Mouse (Mus musculus) kidney, embryonic 14.5 days (tissue): ENCODE data around the gene Traf3ip1. TPM values are rescaled to one million over a fixed set of nuclear protein-coding genes. Genes with fewer than 3 reads are reported as not detected.

Source experiments
- ATAC-seq: fragments of 200-750 bp; cut with Nextera tagmentation; 2 replicates; pipeline ENCODE4 v1.8.0; 2017; ENCODE audit warnings: moderate number of reproducible peaks, mild to moderate bottlenecking, moderate TSS enrichment, moderate library complexity; ENCODE audit not compliant: low FRiP score, low TSS enrichment
- H3K27ac ChIP-seq: fragments of 300-500 bp; sonication (generic); 2 replicates; pipeline ENCODE4 v1.5.1; 2014; ENCODE audit warnings: low read depth, mild to moderate bottlenecking, low read length, moderate library complexity, mixed read lengths
- H3K27me3 ChIP-seq: fragments of 300-500 bp; sonication (generic); 2 replicates; pipeline ENCODE4 v1.6.1; 2014; ENCODE audit warnings: mild to moderate bottlenecking, low read length; ENCODE audit not compliant: control insufficient read depth, insufficient read depth
- H3K36me3 ChIP-seq: fragments of 300-500 bp; sonication (generic); 2 replicates; pipeline ENCODE4 v1.6.1; 2014; ENCODE audit warnings: low read length, mixed read lengths; ENCODE audit not compliant: control insufficient read depth, insufficient read depth
- H3K4me1 ChIP-seq: fragments of 300-500 bp; sonication (generic); 2 replicates; pipeline ENCODE4 v1.6.1; 2014; ENCODE audit warnings: low read length, mixed read lengths; ENCODE audit not compliant: control insufficient read depth, insufficient read depth
- H3K4me2 ChIP-seq: fragments of 300-500 bp; sonication (generic); replicated peaks from 2 replicates; pipeline ENCODE4 v1.6.1; 2014; ENCODE audit warnings: low read depth, mild to moderate bottlenecking, low read length
- H3K4me3 ChIP-seq: fragments of 300-500 bp; sonication (generic); 2 replicates; pipeline ENCODE4 v1.5.1; 2014; ENCODE audit warnings: mild to moderate bottlenecking, low read length
- H3K9ac ChIP-seq: fragments of 300-500 bp; sonication (generic); 2 replicates; pipeline ENCODE4 v1.6.1; 2014; ENCODE audit warnings: low read depth, mild to moderate bottlenecking, low read length, moderate library complexity
- H3K9me3 ChIP-seq: fragments of 300-500 bp; sonication (generic); 2 replicates; pipeline ENCODE4 v1.6.1; 2016; ENCODE audit warnings: low read length; ENCODE audit not compliant: control insufficient read depth
- WGBS: fragments of 180-500 bp; shearing (Covaris S2); extraction: QIAGEN DNeasy Blood & Tissue Kit; methylation state at CpG from one replicate; pipeline ENCODE4 v1.1.7; 2014; 5-methylcytosine and 5-hydroxymethylcytosine counted together
- polyA plus RNA-seq: library from polyadenylated mRNA; unstranded; fragments of >200 nt; fragmentation: Nextera tagmentation; extraction: Ambion mirVana; gene quantifications from 2 replicates; pipeline ENCODE4 v1.2.1, GENCODE M21; 2014

Traf3ip1 gene
- polyA plus RNA-seq, 1 experiment from 2014 or later = 7.6 TPM

DNA sequence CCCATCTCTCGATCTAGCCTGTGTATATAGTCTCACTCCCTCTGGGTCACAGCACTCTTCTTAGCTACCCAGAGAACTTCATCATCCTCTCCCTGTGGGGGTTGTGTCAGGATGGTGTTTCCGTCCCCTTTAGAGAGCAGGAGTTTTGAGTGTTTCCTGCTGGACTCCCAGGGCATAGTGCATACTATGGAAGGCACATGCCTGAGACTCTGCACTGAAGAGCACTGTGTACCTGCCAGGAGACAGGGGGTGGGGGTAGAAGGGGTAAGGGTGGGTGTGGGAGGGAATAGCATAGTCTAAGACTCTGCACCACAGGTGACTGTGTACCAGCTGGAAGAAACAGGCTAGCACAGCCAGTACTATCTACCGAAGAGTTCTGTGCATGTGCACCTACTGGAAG is 40.1 kb upstream of the Traf3ip1 start:
- Histone ChIP-seq H3K4me2 (no peak overlapping the region), H3K9ac (no peak overlapping the region), H3K4me3 (no peak overlapping the region), H3K36me3 (no peaks in the 10 kb centered on the region), H3K9me3 (no peaks in the 10 kb centered on the region), H3K4me1 (peaks cover 56% of the 10 kb centered on the region), H3K27ac (no peak overlapping the region), H3K27me3 (no peaks in the 10 kb centered on the region)
- WGBS = 67% methylated on average over 3 of the region's 3 CpGs
- no peak for ATAC-seq

DNA sequence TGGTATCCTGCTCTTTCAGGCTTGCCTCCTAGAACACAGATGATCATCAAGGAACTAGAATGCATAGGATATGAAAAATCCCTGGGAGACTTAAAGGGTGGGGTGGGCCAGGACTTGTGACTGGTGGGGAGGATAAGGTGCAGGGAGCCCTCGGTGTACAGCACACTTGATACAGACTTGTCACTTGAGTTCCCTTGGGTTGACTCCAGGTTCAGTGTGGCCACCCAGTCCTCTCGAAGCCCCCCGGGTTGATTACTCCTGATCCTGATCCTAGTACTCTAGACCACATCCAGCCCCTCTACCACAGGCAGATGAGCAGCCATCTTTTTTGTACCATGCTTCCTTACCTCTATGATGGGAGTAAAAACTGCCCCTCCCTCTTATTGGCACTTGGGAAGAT is 39.5 kb upstream of the Traf3ip1 start:
- peaks cover 60% of the 10 kb centered on the region for H3K4me1 ChIP-seq
- H3K27ac ChIP-seq = no peak overlapping the region
- H3K27me3 ChIP-seq = no peaks in the 10 kb centered on the region
- ATAC-seq = no peak
- no peak overlapping the region for H3K4me3 ChIP-seq
- no peak overlapping the region for H3K4me2 ChIP-seq
- no peaks in the 10 kb centered on the region for H3K9me3 ChIP-seq
- WGBS = 83% methylated on average over 3 of the region's 3 CpGs
- no peak overlapping the region for H3K9ac ChIP-seq
- no peaks in the 10 kb centered on the region for H3K36me3 ChIP-seq

DNA sequence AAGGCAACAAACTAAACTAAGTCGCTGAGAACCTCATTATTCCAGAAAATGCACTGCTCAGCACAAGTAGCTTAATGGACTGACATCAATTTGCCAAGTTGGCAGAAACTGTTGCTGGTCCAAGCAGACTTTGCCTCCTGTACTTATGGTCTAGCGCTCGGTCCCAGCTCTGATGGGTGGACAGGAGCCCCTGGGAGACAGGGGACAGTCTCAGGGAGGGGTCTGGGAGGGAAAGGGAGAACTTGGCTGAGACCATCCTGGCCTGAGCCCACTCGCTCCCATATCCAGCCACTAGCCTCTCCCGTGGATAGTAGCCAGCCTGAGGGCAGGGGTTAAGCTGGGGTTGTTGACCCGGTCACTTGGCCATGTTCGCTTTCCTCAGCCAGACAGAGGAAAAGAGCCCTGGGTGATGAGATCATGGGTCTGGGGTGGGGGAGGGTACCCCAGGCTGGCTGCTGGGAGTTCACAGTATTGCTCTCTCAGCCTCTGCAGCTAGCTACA is 38.7 kb upstream of the Traf3ip1 start:
- Histone ChIP-seq H3K36me3 (no peaks in the 10 kb centered on the region), H3K9me3 (no peaks in the 10 kb centered on the region), H3K27me3 (no peaks in the 10 kb centered on the region), H3K4me3 (no peak overlapping the region), H3K27ac (peak overlapping the region; percentile 85), H3K9ac (no peak overlapping the region), H3K4me1 (peaks cover 64% of the 10 kb centered on the region), H3K4me2 (peak overlapping the region; percentile 19; the same call in 1 of the 2 replicates)
- no peak for ATAC-seq
- WGBS = 24% methylated on average over 7 of the region's 7 CpGs

DNA sequence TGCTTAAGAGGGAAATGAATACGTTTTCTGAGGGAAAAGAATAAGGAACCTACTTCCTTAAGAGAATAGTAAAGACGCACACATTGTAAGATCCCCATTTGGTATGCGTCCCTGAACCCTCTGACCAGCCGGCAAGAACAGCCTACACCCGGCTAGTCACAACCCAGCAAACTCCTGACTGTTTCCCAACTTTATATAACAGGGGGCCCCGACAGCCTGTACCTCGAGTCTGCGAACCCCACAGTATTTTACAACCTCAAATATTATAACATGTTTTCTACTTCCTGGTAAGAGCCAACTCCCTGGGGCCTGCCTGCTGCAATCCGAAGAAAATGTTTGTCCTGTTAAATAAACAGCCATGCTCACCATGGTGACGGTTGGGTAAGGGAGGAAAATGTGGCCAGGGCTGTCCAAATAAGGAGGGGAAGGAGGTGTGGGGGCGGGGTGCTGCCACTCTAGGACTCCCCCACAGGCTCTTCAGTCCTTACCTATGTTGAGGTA is 38.1 kb upstream of the Traf3ip1 start:
- no peaks in the 10 kb centered on the region for H3K27me3 ChIP-seq
- H3K4me2 ChIP-seq = peak overlapping the region; percentile 19; the same call in 1 of the 2 replicates
- no peaks in the 10 kb centered on the region for H3K9me3 ChIP-seq
- H3K27ac ChIP-seq = peak overlapping the region; percentile 85
- H3K4me3 ChIP-seq = no peak overlapping the region
- no peak for ATAC-seq
- H3K9ac ChIP-seq = no peak overlapping the region
- H3K4me1 ChIP-seq = peaks cover 63% of the 10 kb centered on the region
- no peaks in the 10 kb centered on the region for H3K36me3 ChIP-seq
- 18% methylated on average over 11 of the region's 11 CpGs for WGBS

DNA sequence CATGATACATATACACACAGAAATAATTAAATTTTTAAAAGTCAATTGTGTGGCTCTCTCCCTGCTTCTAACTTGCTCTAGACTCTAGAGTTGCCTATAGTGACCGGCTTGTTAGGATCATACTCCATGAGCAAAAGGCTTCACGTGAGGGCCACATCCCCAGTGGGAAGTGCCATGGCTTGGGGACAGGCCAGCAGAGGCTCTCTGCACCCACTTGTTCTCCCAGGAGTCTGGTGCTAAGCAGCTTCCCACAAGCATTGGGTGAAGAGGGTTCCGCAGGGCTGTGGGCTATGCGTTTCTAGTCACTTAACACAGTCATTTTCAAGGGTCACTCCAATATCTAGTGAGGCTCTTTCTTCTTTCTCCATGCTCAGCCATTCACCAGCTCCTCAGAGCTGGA is 37.3 kb upstream of the Traf3ip1 start:
- Histone ChIP-seq H3K27ac (peak overlapping the region; percentile 4; the same call in 1 of the 2 replicates), H3K4me3 (no peak overlapping the region), H3K9me3 (no peaks in the 10 kb centered on the region), H3K9ac (no peak overlapping the region; the same call in 1 of the 2 replicates), H3K36me3 (no peaks in the 10 kb centered on the region), H3K4me2 (no peak overlapping the region), H3K4me1 (peaks cover 56% of the 10 kb centered on the region), H3K27me3 (no peaks in the 10 kb centered on the region)
- WGBS = 92% methylated on average over 4 of the region's 4 CpGs
- ATAC-seq = no peak

DNA sequence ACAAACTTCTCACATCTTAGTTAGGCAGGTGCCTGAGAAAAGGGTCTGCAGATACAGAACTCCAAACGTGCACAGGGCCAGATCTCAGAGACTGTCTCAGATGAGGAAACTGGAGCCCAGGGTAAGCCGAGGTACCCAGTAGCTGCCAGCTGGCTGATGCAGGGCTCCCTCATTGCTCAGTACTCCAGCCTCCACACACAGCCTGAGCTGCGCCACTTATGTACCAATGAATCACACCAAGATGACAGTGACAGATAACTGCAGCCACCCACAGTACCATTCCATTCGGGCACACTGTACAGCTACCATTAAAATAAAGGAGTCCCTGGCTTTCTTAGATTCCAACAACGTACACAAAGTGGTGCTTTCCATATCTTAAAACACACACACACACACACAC is 36.7 kb upstream of the Traf3ip1 start:
- H3K4me3 ChIP-seq = no peak overlapping the region
- peaks cover 50% of the 10 kb centered on the region for H3K4me1 ChIP-seq
- ATAC-seq = no peak
- no peak overlapping the region for H3K4me2 ChIP-seq
- 53% methylated on average over 5 of the region's 5 CpGs for WGBS
- no peaks in the 10 kb centered on the region for H3K36me3 ChIP-seq
- no peaks in the 10 kb centered on the region for H3K27me3 ChIP-seq
- H3K9ac ChIP-seq = no peak overlapping the region
- no peaks in the 10 kb centered on the region for H3K9me3 ChIP-seq
- H3K27ac ChIP-seq = no peak overlapping the region; the same call in 1 of the 2 replicates

DNA sequence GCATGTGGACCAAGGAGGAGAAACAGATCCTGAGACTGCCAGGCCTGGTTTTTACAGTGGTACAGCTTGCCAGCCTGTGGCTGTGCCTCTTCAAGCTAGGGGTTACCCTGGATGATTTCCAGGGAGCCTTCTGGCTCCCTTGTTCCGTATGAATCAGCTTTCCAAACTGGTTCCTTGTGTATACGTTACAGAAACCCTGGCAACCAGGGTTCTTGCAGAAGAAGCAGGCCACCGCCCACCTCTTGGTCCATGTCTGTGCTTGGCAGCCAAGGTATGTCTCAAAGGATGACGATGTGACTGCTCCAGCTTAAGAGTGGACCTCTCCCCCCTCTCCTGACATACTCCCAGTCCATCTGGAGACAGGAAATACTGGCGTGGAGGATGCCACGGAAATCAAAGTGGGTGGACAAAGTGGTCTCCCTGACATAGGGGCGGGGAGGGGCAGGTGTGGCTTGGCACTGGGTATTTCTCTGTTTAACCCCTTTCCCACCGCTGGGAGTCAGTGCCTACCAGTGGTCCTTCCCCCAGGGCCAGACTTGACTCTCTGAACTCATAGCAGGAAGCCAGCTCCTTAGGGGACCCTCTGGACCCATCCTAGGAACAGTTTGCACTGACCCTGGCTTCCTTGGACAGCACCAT is 36.1 kb upstream of the Traf3ip1 start:
- 22% methylated on average over 8 of the region's 8 CpGs for WGBS
- no peaks in the 10 kb centered on the region for H3K9me3 ChIP-seq
- peak overlapping the region; percentile 80 for H3K4me2 ChIP-seq
- H3K4me1 ChIP-seq = peaks cover 50% of the 10 kb centered on the region
- 0 out of 2 replicates have a peak, but pooled peaks have one; percentile 5 for ATAC-seq
- peak overlapping the region; percentile 63; the same call in 1 of the 2 replicates for H3K9ac ChIP-seq
- H3K27ac ChIP-seq = peak overlapping the region; percentile 42; the same call in 1 of the 2 replicates
- H3K4me3 ChIP-seq = peak overlapping the region; percentile 79
- H3K27me3 ChIP-seq = no peaks in the 10 kb centered on the region
- no peaks in the 10 kb centered on the region for H3K36me3 ChIP-seq

DNA sequence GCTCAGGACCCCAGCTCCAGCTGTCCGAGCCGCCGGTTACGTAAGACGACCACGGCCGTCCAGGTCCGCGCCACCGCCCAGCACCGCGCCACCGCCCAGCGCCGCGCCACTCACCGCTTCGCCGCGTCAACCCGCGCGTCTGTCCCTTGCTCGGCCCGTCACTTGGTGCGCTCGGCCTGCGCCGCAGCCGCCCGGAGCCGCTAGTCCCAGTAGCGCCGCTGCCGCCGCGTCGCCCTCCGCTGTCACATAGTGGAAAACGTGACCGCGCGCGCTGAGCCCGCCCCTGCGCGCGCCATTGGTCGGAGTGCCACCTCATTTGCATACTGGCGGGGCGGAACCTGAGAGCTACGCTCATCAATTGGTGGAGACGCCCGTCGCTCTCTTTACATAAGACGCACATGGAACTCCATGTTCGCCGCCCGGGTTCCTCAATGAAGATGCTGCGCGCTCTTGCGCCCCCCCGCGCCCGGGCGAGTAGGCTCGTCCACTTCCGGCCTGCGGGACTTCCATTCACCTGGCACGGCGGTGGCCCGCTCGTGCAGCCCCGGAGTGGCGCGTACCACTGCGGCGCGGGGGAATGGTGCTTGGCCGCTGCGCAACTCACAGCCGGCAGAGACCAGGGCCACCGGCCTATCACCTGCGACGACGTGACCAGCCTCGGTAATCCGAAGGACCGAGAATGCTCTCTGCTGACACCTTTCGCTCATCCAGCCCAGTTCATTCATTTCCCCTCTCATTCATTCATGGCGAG is 35.2 kb upstream of the Traf3ip1 start, which contains the start of gene Per2:
Per2 (minus strand) TSS at position 266 of the 751 bp plus-strand sequence.
- Histone ChIP-seq H3K27ac (peak within 1 kb of the TSS; percentile 42), H3K4me1 (peaks cover 45% of the 10 kb centered on the region), H3K9ac (peak within 1 kb of the TSS; percentile 63), H3K36me3 (no peaks in the 10 kb centered on the region), H3K9me3 (no peaks in the 10 kb centered on the region), H3K27me3 (no peaks in the 10 kb centered on the region), H3K4me3 (peak within 1 kb of the TSS; percentile 79), H3K4me2 (peak within 1 kb of the TSS; percentile 80)
- peak; percentile 96 for ATAC-seq
- under 1% methylated on average over 77 of the region's 91 CpGs for WGBS
